Mouse (Mus musculus): ENCODE results near the gene A430089I19Rik. TPM values are rescaled to one million over a fixed set of nuclear protein-coding genes. Genes with fewer than 3 reads are reported as not detected.
"Not testable (repeated sequence)": the region's sequence is repeated elsewhere in the genome, so short reads cannot be mapped to it uniquely, and the experiment has no call there.

Gene A430089I19Rik
- not detected in 2 replicates for polyA plus RNA-seq (2016; fragmentation: Nextera tagmentation; extraction: Ambion mirVana)

- H3K27me3 ChIP-seq (ENCODE audit: insufficient read depth, poor library complexity, severe bottlenecking); H3K9me3 ChIP-seq; H3K27ac ChIP-seq; H3K4me1 ChIP-seq (replicated peaks); DNase-seq (ENCODE audit: low spot score); H3K4me3 ChIP-seq; H3K36me3 ChIP-seq: not testable (repeated sequence)
- WGBS = 90% methylated on average over 1 of the region's 1 CpGs
These were observed at the start of gene A430089I19Rik for GRCm38 (mm10) chr5:94306696-94307095. TSS of gene A430089I19Rik (minus strand) at chr5:94306796.

- H3K4me1 ChIP-seq (replicated peaks); H3K36me3 ChIP-seq; H3K9me3 ChIP-seq; H3K27me3 ChIP-seq (ENCODE audit: insufficient read depth, poor library complexity, severe bottlenecking); H3K4me3 ChIP-seq; H3K27ac ChIP-seq; DNase-seq (ENCODE audit: low spot score): not testable (repeated sequence)
- WGBS = no CpG with 5 or more reads among the region's 2 CpGs
These were observed 32.9 kb upstream of the A430089I19Rik start, which contains the start of gene AA792892 for GRCm38 (mm10) chr5:94339449-94339848. TSS of gene AA792892 (plus strand) at chr5:94339749.

DNA sequence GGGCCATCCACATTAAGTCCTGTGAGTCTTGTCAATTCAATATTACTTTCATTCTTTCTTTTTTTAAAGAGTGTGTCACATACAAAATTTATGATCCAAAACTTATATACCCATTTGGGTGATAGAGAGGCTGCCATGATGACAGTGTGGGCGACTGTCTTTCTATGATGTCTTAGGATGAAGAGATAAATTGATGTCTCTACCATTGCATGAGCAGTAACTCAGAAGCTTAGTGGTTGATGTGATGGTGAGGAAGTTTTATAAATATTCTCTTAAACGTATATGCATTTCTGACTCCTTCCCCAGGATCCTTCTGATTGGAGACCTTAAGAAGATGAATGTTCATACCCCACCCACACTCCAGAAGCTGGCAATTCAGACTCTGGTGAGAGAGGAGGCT, 7.5 kb upstream of the A430089I19Rik start, which contains the start of gene Gm6502:
Gene Gm6502, plus strand, starts transcription at position 301 of the 400 bp plus-strand sequence.
- not testable (repeated sequence) for H3K27ac ChIP-seq; H3K4me1 ChIP-seq (replicated peaks); H3K9me3 ChIP-seq; H3K4me3 ChIP-seq; H3K36me3 ChIP-seq; H3K27me3 ChIP-seq (ENCODE audit: insufficient read depth, poor library complexity, severe bottlenecking); DNase-seq (ENCODE audit: low spot score)
- no CpG with 5 or more reads among the region's 2 CpGs for WGBS

Other genes with a start within 250 kb of the A430089I19Rik start
- gene BC061212, start 236.3 kb downstream of the A430089I19Rik start, polyA plus RNA-seq (2016; fragmentation: Nextera tagmentation; extraction: Ambion mirVana) = not detected in 2 replicates
- not detected in 2 replicates for gene Gm6351, start 230.4 kb downstream of the A430089I19Rik start, polyA plus RNA-seq (2016; fragmentation: Nextera tagmentation; extraction: Ambion mirVana)
- not detected in 2 replicates for gene Gm3106, start 88.8 kb downstream of the A430089I19Rik start, polyA plus RNA-seq (2016; fragmentation: Nextera tagmentation; extraction: Ambion mirVana)
- not detected in 2 replicates for gene Gm6502, start 7.6 kb upstream of the A430089I19Rik start, polyA plus RNA-seq (2016; fragmentation: Nextera tagmentation; extraction: Ambion mirVana)
- gene AA792892, start 33.0 kb upstream of the A430089I19Rik start, polyA plus RNA-seq (2016; fragmentation: Nextera tagmentation; extraction: Ambion mirVana) = not detected in 2 replicates
- not detected in 2 replicates for gene Gm7682, start 139.0 kb upstream of the A430089I19Rik start, polyA plus RNA-seq (2016; fragmentation: Nextera tagmentation; extraction: Ambion mirVana)
- not detected in 2 replicates for gene Gm3139, start 219.5 kb upstream of the A430089I19Rik start, polyA plus RNA-seq (2016; fragmentation: Nextera tagmentation; extraction: Ambion mirVana)

Measured in hindbrain, embryonic 10.5 days (tissue).